Mouse (Mus musculus) B cell, adult 62 days (primary cell): ENCODE results near the gene C8g. TPM values are rescaled to one million over a fixed set of nuclear protein-coding genes. Genes with fewer than 3 reads are reported as not detected.

Experiments
- total RNA-seq: library from RNA; stranded (reverse); gene quantifications from 4 replicates; pipeline ENCODE4 v1.2.4, GENCODE M21; 2023

The C8g gene
- total RNA-seq = 1.1 TPM in 1 of 4 replicates, not detected in the others

GRCm38 (mm10) chr2:25501593-25502486 is at the start of gene C8g:
Gene C8g, minus strand, starts transcription at chr2:25501719.

GRCm38 (mm10) chr2:25546811-25547491 is 45.4 kb upstream of the C8g start, which contains the start of gene Traf2:
Gene Traf2, minus strand, starts transcription at chr2:25546940.

GRCm38 (mm10) chr2:25500576-25501405 is 728 bp downstream of the C8g start, which contains the start of gene Fbxw5:
Gene Fbxw5, plus strand, starts transcription at chr2:25500750.

GRCm38 (mm10) chr2:25493476-25493961 is 8.0 kb downstream of the C8g start, which contains the start of gene Lcn12:
Gene Lcn12, minus strand, starts transcription at chr2:25493911.

GRCm38 (mm10) chr2:25469969-25470368 is 31.6 kb downstream of the C8g start, which contains the start of gene Ptgds:
Gene Ptgds, minus strand, starts transcription at chr2:25470046.

GRCm38 (mm10) chr2:25460551-25461309 is 40.8 kb downstream of the C8g start, which contains the start of gene Paxx:
Gene Paxx, minus strand, starts transcription at chr2:25461094.

GRCm38 (mm10) chr2:25456205-25456953 is 45.1 kb downstream of the C8g start, which contains the start of gene Clic3:
Gene Clic3, plus strand, starts transcription at chr2:25456838.

Other genes with a start within 250 kb of the C8g start
- 18.8 to 26.6 TPM (median 24.1 TPM) in 4 replicates for gene Tmem203, start 246.3 kb downstream of the C8g start, total RNA-seq
- 13.6 to 20.3 TPM (median 14.4 TPM) in 4 replicates for gene Tprn, start 239.1 kb downstream of the C8g start, total RNA-seq
- 30.8 to 37.7 TPM (median 35.7 TPM) in 4 replicates for gene Ssna1, start 229.3 kb downstream of the C8g start, total RNA-seq
- gene Anapc2, start 229.2 kb downstream of the C8g start, total RNA-seq = 101 to 113 TPM (median 107 TPM) in 4 replicates
- gene Tmem210, start 213.6 kb downstream of the C8g start, total RNA-seq = not detected in 4 replicates
- gene Lrrc26, start 211.8 kb downstream of the C8g start, total RNA-seq = not detected in 4 replicates
- not detected in 4 replicates for gene Grin1, start 182.5 kb downstream of the C8g start, total RNA-seq
- 39.7 to 50.0 TPM (median 47.1 TPM) in 4 replicates for gene Man1b1, start 169.4 kb downstream of the C8g start, total RNA-seq
- 41.2 to 46.3 TPM (median 43.4 TPM) in 4 replicates for gene Dpp7, start 145.4 kb downstream of the C8g start, total RNA-seq
- 22.5 to 35.7 TPM (median 25.5 TPM) in 4 replicates for gene Uap1l1, start 136.0 kb downstream of the C8g start, total RNA-seq
- gene Sapcd2, start 129.4 kb downstream of the C8g start, total RNA-seq = 0.48 to 0.85 TPM in 2 of 4 replicates, not detected in the others
- not detected in 4 replicates for gene Entpd2, start 105.8 kb downstream of the C8g start, total RNA-seq
- not detected in 4 replicates for gene Npdc1, start 102.4 kb downstream of the C8g start, total RNA-seq
- not detected in 4 replicates for gene Fut7, start 78.5 kb downstream of the C8g start, total RNA-seq
- gene Abca2, start 73.0 kb downstream of the C8g start, total RNA-seq = 44.9 to 53.9 TPM (median 49.1 TPM) in 4 replicates
- gene Clic3, start 44.9 kb downstream of the C8g start, total RNA-seq = 0.83 TPM in 1 of 4 replicates, not detected in the others
- 115 to 135 TPM (median 127 TPM) in 4 replicates for gene Paxx, start 40.6 kb downstream of the C8g start, total RNA-seq
- gene Ptgds, start 31.7 kb downstream of the C8g start, total RNA-seq = not detected in 4 replicates
- gene Lcn12, start 7.8 kb downstream of the C8g start, total RNA-seq = not detected in 4 replicates
- gene Fbxw5, start 969 bp downstream of the C8g start, total RNA-seq = 64.9 to 78.2 TPM (median 70.7 TPM) in 4 replicates
- 56.9 to 61.5 TPM (median 58.0 TPM) in 4 replicates for gene Traf2, start 45.2 kb upstream of the C8g start, total RNA-seq
- 109 to 125 TPM (median 115 TPM) in 4 replicates for gene Edf1, start 56.1 kb upstream of the C8g start, total RNA-seq
- gene Mamdc4, start 73.1 kb upstream of the C8g start, total RNA-seq = 0.77 to 2.4 TPM (median 1.5 TPM) in 4 replicates
- 16.1 to 21.8 TPM (median 17.6 TPM) in 4 replicates for gene Phpt1, start 73.5 kb upstream of the C8g start, total RNA-seq
- gene Ajm1, start 80.0 kb upstream of the C8g start, total RNA-seq = 0.24 to 0.38 TPM (median 0.37 TPM) in 3 of 4 replicates, not detected in the other
- gene Rabl6, start 106.8 kb upstream of the C8g start, total RNA-seq = 102 to 112 TPM (median 109 TPM) in 4 replicates
- not detected in 4 replicates for gene Ccdc183, start 116.0 kb upstream of the C8g start, total RNA-seq
- 0.78 to 2.9 TPM (median 2.4 TPM) in 4 replicates for gene Tmem141, start 120.3 kb upstream of the C8g start, total RNA-seq
- 4.1 to 8.3 TPM (median 5.8 TPM) in 4 replicates for gene Fcna, start 126.3 kb upstream of the C8g start, total RNA-seq
- gene Lcn8, start 151.4 kb upstream of the C8g start, total RNA-seq = not detected in 4 replicates
- not detected in 4 replicates for gene Lcn5, start 156.2 kb upstream of the C8g start, total RNA-seq
- not detected in 4 replicates for gene Lcn6, start 175.1 kb upstream of the C8g start, total RNA-seq
- gene Lcn10, start 181.0 kb upstream of the C8g start, total RNA-seq = not detected in 4 replicates
- gene Obp2a, start 198.3 kb upstream of the C8g start, total RNA-seq = not detected in 4 replicates
- gene Bmyc, start 205.0 kb upstream of the C8g start, total RNA-seq = 25.1 to 40.3 TPM (median 25.4 TPM) in 4 replicates
- gene Obp2b, start 235.3 kb upstream of the C8g start, total RNA-seq = not detected in 4 replicates